Mouse (Mus musculus): ENCODE data around the gene Abcc4. TPM values are rescaled to one million over a fixed set of nuclear protein-coding genes. Genes with fewer than 3 reads are reported as not detected.

The Abcc4 gene
- total and polyA plus RNA-seq, 2 experiments = 0.89 to 3.0 TPM

- Histone ChIP-seq H3K79me2 (ENCODE audit: control insufficient read depth, insufficient read depth, low read length) (no peaks in the 10 kb centered on the region), H3K9ac (ENCODE audit: low read depth, low read length) (no peak overlapping the region), H3K36me3 (ENCODE audit: control insufficient read depth, insufficient read depth, low read length) (no peaks in the 10 kb centered on the region), H3K27me3 (ENCODE audit: control insufficient read depth, insufficient read depth, low read length) (no peaks in the 10 kb centered on the region; the same call in 1 of the 2 replicates), H3K4me1 (ENCODE audit: control insufficient read depth, insufficient read depth, low read length) (no peaks in the 10 kb centered on the region), H3K4me3 (ENCODE audit: insufficient read depth, low read depth, low read length) (no peak overlapping the region), H3K27ac (replicated peaks; ENCODE audit: insufficient read depth, low read depth, low read length) (no peak overlapping the region)
- no peak for DNase-seq (ENCODE audit: extremely low read depth, low read depth, low spot score)
- TF ChIP-seq CTCF (IDR thresholded peaks at IDR 0.05; ENCODE audit: low read depth, low read length) (no peak), POLR2A (IDR thresholded peaks at IDR 0.05; ENCODE audit: extremely low read depth, insufficient read depth, low read length) (no peak)
- WGBS = 81% methylated on average over 5 of the region's 5 CpGs
Observed at GRCm38 (mm10) chr14:118742862-118743261, 36.8 kb upstream of the Abcc4 start.

GRCm38 (mm10) chr14:118741780-118742179, 35.8 kb upstream of the Abcc4 start:
- no peak overlapping the region for H3K9ac ChIP-seq (ENCODE audit: low read depth, low read length)
- no peak overlapping the region for H3K4me3 ChIP-seq (ENCODE audit: insufficient read depth, low read depth, low read length)
- H3K27me3 ChIP-seq (ENCODE audit: control insufficient read depth, insufficient read depth, low read length) = no peaks in the 10 kb centered on the region; the same call in 1 of the 2 replicates
- no peaks in the 10 kb centered on the region for H3K79me2 ChIP-seq (ENCODE audit: control insufficient read depth, insufficient read depth, low read length)
- peak; percentile 20 for DNase-seq (ENCODE audit: extremely low read depth, low read depth, low spot score)
- H3K4me1 ChIP-seq (ENCODE audit: control insufficient read depth, insufficient read depth, low read length) = no peaks in the 10 kb centered on the region
- H3K27ac ChIP-seq (replicated peaks; ENCODE audit: insufficient read depth, low read depth, low read length) = no peak overlapping the region
- no peaks in the 10 kb centered on the region for H3K36me3 ChIP-seq (ENCODE audit: control insufficient read depth, insufficient read depth, low read length)
- no peak for TF ChIP-seq CTCF (IDR thresholded peaks at IDR 0.05; ENCODE audit: low read depth, low read length)
- no peak for TF ChIP-seq POLR2A (IDR thresholded peaks at IDR 0.05; ENCODE audit: extremely low read depth, insufficient read depth, low read length)

- H3K27me3 ChIP-seq (ENCODE audit: control insufficient read depth, insufficient read depth, low read length) = no peaks in the 10 kb centered on the region
- WGBS = 27% methylated on average over 12 of the region's 12 CpGs
- DNase-seq (ENCODE audit: extremely low read depth, low read depth, low spot score) = peak; percentile 38
- no peak overlapping the region for H3K4me3 ChIP-seq (ENCODE audit: insufficient read depth, low read depth, low read length)
- no peak overlapping the region for H3K27ac ChIP-seq (replicated peaks; ENCODE audit: insufficient read depth, low read depth, low read length)
- no peak for TF ChIP-seq CTCF (IDR thresholded peaks at IDR 0.05; ENCODE audit: low read depth, low read length)
- H3K36me3 ChIP-seq (ENCODE audit: control insufficient read depth, insufficient read depth, low read length) = no peaks in the 10 kb centered on the region
- H3K9ac ChIP-seq (ENCODE audit: low read depth, low read length) = no peak overlapping the region
- no peaks in the 10 kb centered on the region for H3K79me2 ChIP-seq (ENCODE audit: control insufficient read depth, insufficient read depth, low read length)
- H3K4me1 ChIP-seq (ENCODE audit: control insufficient read depth, insufficient read depth, low read length) = no peaks in the 10 kb centered on the region
Observed at GRCm38 (mm10) chr14:118737251-118737888, 31.4 kb upstream of the Abcc4 start.

GRCm38 (mm10) chr14:118735114-118735513, 29.1 kb upstream of the Abcc4 start:
- Histone ChIP-seq H3K27me3 (ENCODE audit: control insufficient read depth, insufficient read depth, low read length) (no peaks in the 10 kb centered on the region), H3K79me2 (ENCODE audit: control insufficient read depth, insufficient read depth, low read length) (no peaks in the 10 kb centered on the region), H3K4me3 (ENCODE audit: insufficient read depth, low read depth, low read length) (no peak overlapping the region), H3K36me3 (ENCODE audit: control insufficient read depth, insufficient read depth, low read length) (no peaks in the 10 kb centered on the region), H3K9ac (ENCODE audit: low read depth, low read length) (no peak overlapping the region), H3K27ac (replicated peaks; ENCODE audit: insufficient read depth, low read depth, low read length) (no peak overlapping the region), H3K4me1 (ENCODE audit: control insufficient read depth, insufficient read depth, low read length) (no peaks in the 10 kb centered on the region)
- DNase-seq (ENCODE audit: extremely low read depth, low read depth, low spot score) = peak; percentile 22
- WGBS = 76% methylated on average over 2 of the region's 2 CpGs
- no peak for TF ChIP-seq CTCF (IDR thresholded peaks at IDR 0.05; ENCODE audit: low read depth, low read length)
- no peak for TF ChIP-seq POLR2A (IDR thresholded peaks at IDR 0.05; ENCODE audit: extremely low read depth, insufficient read depth, low read length)

GRCm38 (mm10) chr14:118733146-118733545, 27.1 kb upstream of the Abcc4 start:
- no peak overlapping the region for H3K27ac ChIP-seq (replicated peaks; ENCODE audit: insufficient read depth, low read depth, low read length)
- H3K36me3 ChIP-seq (ENCODE audit: control insufficient read depth, insufficient read depth, low read length) = no peaks in the 10 kb centered on the region
- no peak for TF ChIP-seq CTCF (IDR thresholded peaks at IDR 0.05; ENCODE audit: low read depth, low read length)
- no peak for TF ChIP-seq POLR2A (IDR thresholded peaks at IDR 0.05; ENCODE audit: extremely low read depth, insufficient read depth, low read length)
- no peaks in the 10 kb centered on the region for H3K79me2 ChIP-seq (ENCODE audit: control insufficient read depth, insufficient read depth, low read length)
- no peak overlapping the region for H3K9ac ChIP-seq (ENCODE audit: low read depth, low read length)
- no peak overlapping the region for H3K4me3 ChIP-seq (ENCODE audit: insufficient read depth, low read depth, low read length)
- H3K4me1 ChIP-seq (ENCODE audit: control insufficient read depth, insufficient read depth, low read length) = no peaks in the 10 kb centered on the region
- no peaks in the 10 kb centered on the region for H3K27me3 ChIP-seq (ENCODE audit: control insufficient read depth, insufficient read depth, low read length)
- no peak for DNase-seq (ENCODE audit: extremely low read depth, low read depth, low spot score)
- WGBS = 85% methylated on average over 5 of the region's 5 CpGs

- 82% methylated on average over 5 of the region's 5 CpGs for WGBS
Observed at GRCm38 (mm10) chr14:118730631-118731030, 24.6 kb upstream of the Abcc4 start.

More at GRCm38 (mm10) chr14:118730631-118731030, 24.6 kb upstream of the Abcc4 start:
- TF ChIP-seq CTCF (IDR thresholded peaks at IDR 0.05; ENCODE audit: low read depth, low read length) (no peak), POLR2A (IDR thresholded peaks at IDR 0.05; ENCODE audit: extremely low read depth, insufficient read depth, low read length) (no peak)
- H3K4me3 ChIP-seq (ENCODE audit: insufficient read depth, low read depth, low read length) = no peak overlapping the region
- no peaks in the 10 kb centered on the region for H3K36me3 ChIP-seq (ENCODE audit: control insufficient read depth, insufficient read depth, low read length)
- no peaks in the 10 kb centered on the region for H3K4me1 ChIP-seq (ENCODE audit: control insufficient read depth, insufficient read depth, low read length)
- no peak overlapping the region for H3K9ac ChIP-seq (ENCODE audit: low read depth, low read length)
- H3K27me3 ChIP-seq (ENCODE audit: control insufficient read depth, insufficient read depth, low read length) = no peaks in the 10 kb centered on the region
- H3K27ac ChIP-seq (replicated peaks; ENCODE audit: insufficient read depth, low read depth, low read length) = no peak overlapping the region
- no peaks in the 10 kb centered on the region for H3K79me2 ChIP-seq (ENCODE audit: control insufficient read depth, insufficient read depth, low read length)
- DNase-seq (ENCODE audit: extremely low read depth, low read depth, low spot score) = no peak

Measured in liver, adult 2 months (tissue).